Mouse (Mus musculus): ENCODE data around the gene Ccdc6.

The Ccdc6 gene

GRCm38 (mm10) chr10:70168396-70168795 lies 71.5 kb downstream of the Ccdc6 start:
- DNase-seq (ENCODE audit: low spot score) = no peak

- no peak for DNase-seq (ENCODE audit: low spot score)
Measured at GRCm38 (mm10) chr10:70169044-70169443, 72.1 kb downstream of the Ccdc6 start.

- DNase-seq (ENCODE audit: low spot score) = peak; percentile 64
Measured at GRCm38 (mm10) chr10:70173314-70173713, 76.4 kb downstream of the Ccdc6 start.

- no peak for DNase-seq (ENCODE audit: low spot score)
Measured at GRCm38 (mm10) chr10:70174494-70175190, 77.7 kb downstream of the Ccdc6 start.

GRCm38 (mm10) chr10:70180727-70181126 lies 83.8 kb downstream of the Ccdc6 start:
- no peak for DNase-seq (ENCODE audit: low spot score)

- no peak for DNase-seq (ENCODE audit: low spot score)
Measured at GRCm38 (mm10) chr10:70181279-70181972, 84.5 kb downstream of the Ccdc6 start.

- DNase-seq (ENCODE audit: low spot score) = no peak
Measured at GRCm38 (mm10) chr10:70183210-70184080, 86.5 kb downstream of the Ccdc6 start.

GRCm38 (mm10) chr10:70186136-70186535 lies 89.2 kb downstream of the Ccdc6 start:
- DNase-seq (ENCODE audit: low spot score) = peak; percentile 22

- no peak for DNase-seq (ENCODE audit: low spot score)
Measured at GRCm38 (mm10) chr10:70186586-70186985, 89.7 kb downstream of the Ccdc6 start.

GRCm38 (mm10) chr10:70189864-70190263 lies 92.9 kb downstream of the Ccdc6 start:
- no peak for DNase-seq (ENCODE audit: low spot score)

GRCm38 (mm10) chr10:70194283-70194682 lies 97.4 kb downstream of the Ccdc6 start:
- no peak for DNase-seq (ENCODE audit: low spot score)

GRCm38 (mm10) chr10:70195279-70195678 lies 98.4 kb downstream of the Ccdc6 start:
- no peak for DNase-seq (ENCODE audit: low spot score)

- peak; percentile 48 for DNase-seq (ENCODE audit: low spot score)
Measured at GRCm38 (mm10) chr10:70195786-70196185, 98.9 kb downstream of the Ccdc6 start.

GRCm38 (mm10) chr10:70196666-70197065 lies 99.7 kb downstream of the Ccdc6 start:
- no peak for DNase-seq (ENCODE audit: low spot score)

- no peak for DNase-seq (ENCODE audit: low spot score)
Measured at GRCm38 (mm10) chr10:70197601-70198000, 100.7 kb downstream of the Ccdc6 start.

- DNase-seq (ENCODE audit: low spot score) = no peak
Measured at GRCm38 (mm10) chr10:70198012-70198411, 101.1 kb downstream of the Ccdc6 start.

- no peak for DNase-seq (ENCODE audit: low spot score)
Measured at GRCm38 (mm10) chr10:70198951-70199463, 102.1 kb downstream of the Ccdc6 start.

GRCm38 (mm10) chr10:70199466-70200210 lies 102.7 kb downstream of the Ccdc6 start:
- DNase-seq (ENCODE audit: low spot score) = no peak

GRCm38 (mm10) chr10:70200889-70201500 lies 104.1 kb downstream of the Ccdc6 start:
- DNase-seq (ENCODE audit: low spot score) = peak; percentile 26

- no peak for DNase-seq (ENCODE audit: low spot score)
Measured at GRCm38 (mm10) chr10:70204505-70205399, 107.8 kb downstream of the Ccdc6 start, which contains the start of gene Mrln. TSS of gene Mrln (plus strand) at chr10:70204664.
